Mouse (Mus musculus) gastrocnemius, adult 8-10 months (tissue): Measurements from ENCODE around the gene Fam204a. TPM values are rescaled to one million over a fixed set of nuclear protein-coding genes. Genes with fewer than 3 reads are reported as not detected.

ENCODE experiments used
- DNase-seq, 2 experiments: peaks; one replicate each; pipeline ENCODE4 v3.0.0; 2022; ENCODE audit warnings: low spot score in 2 of 2
- total RNA-seq, 4 experiments: library from RNA; stranded (reverse); gene quantifications; 2 replicates each; pipeline ENCODE4 v1.2.4; 2022

Fam204a gene
- 10 to 100 TPM; 24.7 to 36.4 (median 31.3) TPM for total RNA-seq

DNA sequence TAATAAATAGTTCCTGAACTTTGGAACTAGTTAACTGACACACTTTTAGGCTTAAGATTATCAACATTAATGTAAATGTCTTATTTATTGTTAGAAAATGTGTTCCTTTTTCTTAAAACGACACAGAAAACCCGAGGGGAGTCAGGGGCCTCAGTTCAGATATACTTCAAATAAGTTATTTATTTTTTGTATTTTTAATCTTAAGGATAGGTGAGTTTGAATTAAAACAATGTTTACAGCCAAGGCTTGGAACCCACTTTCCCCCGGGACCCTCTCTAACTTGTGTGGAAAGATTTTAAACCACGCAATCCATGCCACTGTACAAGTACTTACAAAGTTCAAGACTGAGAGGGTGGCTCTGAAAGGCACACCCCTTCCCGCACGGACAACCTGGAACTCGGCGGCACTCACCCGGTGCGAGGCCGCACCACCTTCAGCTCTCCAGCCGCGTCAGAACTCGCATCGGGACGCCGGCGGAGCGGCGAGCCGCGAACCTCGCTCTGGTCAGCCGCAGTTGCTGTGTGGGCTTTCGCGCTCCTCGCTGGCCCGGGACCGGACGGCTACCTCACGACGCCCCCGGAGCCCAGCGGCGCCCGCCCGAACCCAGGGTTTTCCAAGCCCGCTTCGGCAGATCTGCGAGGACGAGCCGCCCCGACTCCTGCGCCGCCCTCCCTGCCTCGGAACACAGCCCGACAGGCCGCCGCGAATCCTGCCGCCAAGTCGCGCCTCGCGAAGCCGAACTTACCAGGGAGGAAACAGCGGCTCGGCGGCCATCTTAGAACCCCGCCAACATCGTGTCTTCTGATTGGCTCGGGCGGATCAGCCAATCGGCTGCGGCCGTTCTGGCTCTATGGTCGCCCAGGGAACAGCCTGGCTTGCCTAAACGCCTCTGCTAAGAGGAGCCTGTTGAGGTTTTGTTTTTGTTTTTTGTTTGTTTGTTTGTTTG lies at the start of gene Fam204a:
TSS of gene Fam204a (minus strand) at position 803 of the 946 bp plus-strand sequence.
- DNase-seq = peak; percentile 84 to 92

DNA sequence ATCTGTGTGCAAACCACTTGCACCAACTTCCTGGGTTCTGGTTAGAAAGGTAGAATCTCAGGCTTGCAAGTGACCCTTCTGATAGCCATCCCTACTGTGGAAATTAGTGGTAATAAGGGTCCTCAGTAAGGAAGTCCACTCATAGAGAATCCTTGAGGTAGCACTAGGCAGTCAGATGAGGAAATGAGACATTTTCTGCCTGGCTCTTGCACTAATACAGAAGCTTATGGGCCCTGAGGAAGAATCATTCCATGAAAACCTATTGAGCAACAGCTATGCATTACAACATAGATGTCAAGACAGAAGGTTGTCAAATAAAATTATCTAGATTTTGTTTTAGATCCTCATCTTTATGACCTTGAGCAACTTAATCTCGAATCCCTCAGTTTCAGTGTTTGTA lies 39.3 kb upstream of the Fam204a start:
- no peak for DNase-seq

DNA sequence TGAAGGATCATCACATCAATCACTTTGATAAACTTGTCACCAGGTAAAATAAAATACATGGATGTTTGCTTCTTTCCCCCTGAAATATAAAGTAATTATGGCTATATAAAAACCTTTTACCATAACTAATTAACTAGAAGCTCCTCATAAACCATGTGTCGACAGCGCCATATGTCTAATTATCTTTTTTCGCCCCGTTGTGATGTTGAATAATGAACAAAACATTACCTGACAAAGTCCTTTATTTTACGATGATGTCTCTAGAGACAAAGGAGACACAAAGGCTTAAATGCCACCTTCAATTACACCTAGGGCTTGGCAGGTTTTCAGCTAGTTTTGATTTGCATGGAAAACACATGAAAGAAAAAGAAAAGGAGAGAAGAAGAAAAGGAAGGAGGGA lies 34.2 kb upstream of the Fam204a start:
- DNase-seq = no peak

DNA sequence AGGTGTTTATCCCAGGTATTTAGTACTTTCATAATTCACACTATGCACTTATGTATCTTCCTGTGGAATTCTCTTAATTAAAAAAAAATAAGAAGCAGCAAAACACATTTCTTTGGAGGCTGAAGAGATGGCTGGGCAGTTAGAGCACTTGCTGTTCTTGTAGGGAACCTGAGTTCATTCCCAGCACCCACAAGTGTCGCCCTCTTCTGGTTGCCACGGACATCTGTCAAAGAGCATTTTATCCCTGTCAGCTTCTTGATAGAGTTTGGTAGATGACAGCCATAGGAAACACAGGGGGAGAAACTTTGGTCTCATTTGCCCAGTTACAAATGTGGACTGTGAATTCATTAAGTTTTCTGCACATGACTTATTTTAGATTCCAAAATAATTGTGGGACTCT lies 25.5 kb upstream of the Fam204a start:
- no peak for DNase-seq

DNA sequence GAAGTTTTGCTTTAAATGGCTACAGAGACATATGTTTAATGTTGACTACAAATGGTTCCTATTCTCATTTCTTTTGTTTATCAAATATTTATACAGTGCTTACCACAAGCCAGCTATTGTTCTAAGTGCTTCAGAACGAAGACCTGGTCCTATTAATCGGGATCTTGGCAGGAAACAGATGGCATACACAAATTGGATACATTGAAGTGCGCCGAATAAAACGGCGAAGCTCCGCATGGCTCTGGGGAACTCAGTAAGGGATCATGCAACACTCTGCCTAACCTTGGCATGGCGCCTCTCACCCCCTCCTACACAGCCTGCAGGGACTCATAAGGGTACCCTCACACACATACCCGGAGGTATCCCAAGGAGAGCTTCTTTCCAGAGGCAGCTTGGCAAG lies 24.7 kb upstream of the Fam204a start:
- DNase-seq = no peak

DNA sequence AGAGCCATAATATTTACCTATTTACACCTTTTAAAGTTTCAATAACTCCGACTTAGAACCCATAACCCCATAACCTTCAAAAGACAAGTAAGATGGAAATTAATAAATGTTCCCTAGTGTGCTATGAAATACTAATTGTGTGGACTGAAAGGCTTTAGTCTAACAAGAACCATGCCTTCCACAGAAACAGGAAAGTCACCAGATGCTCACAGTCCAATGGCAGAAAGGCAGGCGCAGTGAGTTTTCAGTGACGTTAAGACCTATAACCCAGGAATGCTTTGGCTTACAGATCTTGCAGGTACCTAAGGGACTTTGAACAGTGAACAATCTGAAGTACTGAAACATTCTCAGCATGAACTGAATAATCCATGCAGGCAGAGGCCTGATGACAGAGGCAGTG lies 18.7 kb upstream of the Fam204a start:
- DNase-seq = no peak

DNA sequence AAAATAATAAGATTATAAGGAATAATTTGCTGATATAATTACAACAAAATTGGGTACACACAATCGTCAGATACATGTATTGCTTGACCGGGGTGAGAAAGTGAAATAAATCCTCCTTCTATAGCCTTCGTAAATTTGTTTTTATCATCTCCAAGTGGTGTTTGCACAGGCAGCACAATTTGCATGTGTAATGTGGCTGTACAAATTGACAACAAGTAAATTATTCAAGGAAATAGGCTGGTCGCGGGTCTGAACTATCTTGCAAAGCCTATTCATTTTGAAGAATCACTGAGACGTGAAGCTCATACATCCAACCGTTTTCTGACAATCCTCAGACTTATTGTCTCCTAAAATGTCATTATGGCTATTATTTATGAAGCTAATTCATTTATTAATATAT lies 16.1 kb upstream of the Fam204a start:
- no peak for DNase-seq

DNA sequence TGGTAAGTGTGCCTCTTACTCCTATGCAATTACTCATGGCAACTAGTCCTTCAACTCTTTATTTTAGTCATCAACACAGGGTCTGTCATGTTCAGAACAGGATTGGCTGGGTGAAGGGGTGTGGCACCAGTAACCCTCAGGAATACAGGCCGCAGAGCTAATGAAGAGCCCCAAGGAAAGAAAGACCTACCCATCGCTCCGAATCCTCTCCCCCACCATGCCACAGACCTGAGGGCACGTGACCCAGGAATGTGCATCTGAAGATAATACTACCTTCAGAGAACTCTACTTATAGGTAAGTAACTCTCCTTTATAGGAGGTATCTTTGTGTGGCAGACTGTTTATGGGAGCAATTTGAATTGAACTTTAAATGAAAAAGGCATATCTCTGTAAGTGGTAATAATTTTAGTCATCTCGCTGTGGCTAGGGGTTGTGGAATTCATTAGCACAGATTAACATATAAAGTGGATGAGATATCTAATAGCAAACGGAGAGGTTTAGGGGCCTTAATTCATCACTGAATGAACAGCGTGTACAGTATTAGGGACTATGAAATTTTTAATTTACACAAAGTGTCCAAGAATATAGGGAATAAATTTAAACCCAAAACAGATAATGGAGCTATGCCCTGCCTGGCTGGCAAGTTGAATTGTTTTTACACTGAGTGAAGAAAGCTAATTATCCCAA lies 15.6 kb upstream of the Fam204a start:
- DNase-seq = no peak

DNA sequence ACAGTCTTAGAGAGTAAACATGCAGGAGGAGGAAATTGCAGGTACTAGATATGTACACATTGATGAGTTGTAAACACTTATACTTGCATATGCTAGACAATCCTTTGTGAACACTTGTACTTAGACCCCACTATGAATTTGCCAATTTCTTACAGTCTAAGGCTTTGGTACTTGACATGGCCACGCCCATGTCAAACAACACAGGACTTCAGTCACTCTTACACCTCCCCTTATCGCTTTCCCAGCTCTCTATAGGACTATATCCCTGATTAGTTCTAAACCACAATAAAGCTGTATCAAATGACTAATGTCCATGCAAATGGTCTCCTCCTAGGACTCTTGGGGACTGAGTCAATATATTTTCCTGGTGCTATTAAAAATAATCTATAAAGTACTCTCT lies 5.0 kb upstream of the Fam204a start:
- DNase-seq = no peak

DNA sequence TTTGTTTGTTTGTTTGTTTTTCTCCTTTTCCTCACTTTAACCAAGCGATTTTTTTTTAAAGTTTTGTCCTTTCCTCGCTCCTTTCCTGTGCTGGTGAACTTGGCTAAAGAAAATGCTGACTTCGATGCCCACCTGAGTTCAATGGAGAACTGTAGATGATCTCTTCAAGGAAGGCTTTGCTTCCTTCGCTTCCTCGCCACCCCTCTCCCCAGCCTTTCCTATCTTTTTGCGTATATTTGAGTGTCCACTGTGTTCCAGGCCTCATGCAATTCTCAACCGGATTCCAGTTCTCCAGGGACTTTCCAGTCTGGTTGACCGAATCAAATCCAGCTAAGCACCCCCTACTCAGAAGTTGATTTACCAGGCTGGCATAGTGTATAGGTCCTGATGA lies 339 bp upstream of the Fam204a start:
- no peak for DNase-seq

DNA sequence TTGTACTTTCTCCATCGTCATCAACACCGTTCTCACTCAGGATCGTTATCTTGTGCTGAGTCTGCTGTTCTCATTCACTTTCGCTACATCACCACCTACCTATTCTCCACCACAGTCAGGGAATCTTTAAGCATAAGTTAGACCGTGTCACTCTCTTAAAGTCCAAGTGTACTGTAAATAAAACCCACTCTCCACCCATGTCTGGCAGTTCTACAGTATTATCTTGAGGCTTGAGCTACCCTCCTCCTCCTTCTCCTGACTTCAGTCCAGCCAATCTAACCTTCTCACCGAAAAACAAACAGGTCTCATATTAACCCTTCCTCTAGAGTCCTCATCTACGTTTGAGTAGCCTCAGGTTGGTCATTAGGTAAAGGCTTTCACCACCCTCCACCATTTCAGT lies 7.1 kb downstream of the Fam204a start:
- DNase-seq = no peak

DNA sequence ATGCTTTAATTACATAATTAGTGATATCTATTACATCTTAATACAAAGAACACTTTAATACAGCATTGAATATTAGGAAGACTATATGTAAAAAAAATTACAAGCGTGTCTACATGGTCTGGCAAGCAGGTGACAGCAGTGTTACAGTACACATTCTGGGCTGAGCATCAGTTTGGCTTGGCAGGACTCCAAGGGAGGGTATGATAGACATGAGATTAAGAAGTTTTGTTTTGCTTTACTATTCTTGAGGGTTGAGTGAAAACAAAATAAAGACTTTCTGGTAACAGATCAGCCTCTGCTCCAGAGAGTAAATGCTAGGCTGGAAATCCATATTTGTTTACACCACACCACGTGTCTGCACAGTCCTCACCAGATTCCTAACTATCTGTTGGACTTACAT lies 8.5 kb downstream of the Fam204a start:
- no peak for DNase-seq

DNA sequence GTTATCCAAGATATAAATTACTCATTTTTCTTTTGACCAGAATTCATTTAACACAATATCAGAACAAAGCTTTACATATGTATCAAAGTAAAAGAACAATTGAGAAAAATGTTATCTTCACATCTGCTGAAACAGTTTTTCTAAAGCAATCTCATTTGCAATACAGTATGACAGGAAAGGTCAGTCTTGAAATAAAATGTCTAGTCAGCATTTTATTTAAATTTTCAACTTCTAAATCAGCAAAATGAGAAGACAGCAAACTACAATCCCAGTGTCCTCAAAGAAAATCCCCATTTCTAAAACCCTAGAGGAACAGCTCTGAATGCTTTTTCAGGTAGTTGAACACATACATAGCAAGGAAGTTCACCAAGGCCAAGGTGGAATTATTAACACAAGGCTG lies 18.3 kb downstream of the Fam204a start:
- DNase-seq = no peak

DNA sequence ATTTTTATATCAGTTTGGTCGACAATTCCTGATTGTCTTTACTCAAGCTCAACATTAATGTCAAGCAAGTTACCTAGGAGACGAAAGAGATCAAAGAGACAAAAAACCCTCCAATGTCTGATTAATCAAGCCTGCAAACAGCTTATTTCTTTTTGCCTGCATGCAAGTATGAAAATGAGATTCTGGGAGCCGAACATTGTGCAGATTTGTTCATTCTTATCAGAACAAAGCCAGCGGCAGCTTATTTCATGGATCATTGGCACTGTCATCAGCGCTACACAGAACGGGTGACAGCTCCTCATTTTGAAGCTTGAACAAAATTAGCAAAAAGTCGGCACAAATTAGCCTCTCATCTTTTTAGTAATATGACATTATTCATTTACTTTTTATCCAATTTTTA lies 22.3 kb downstream of the Fam204a start:
- DNase-seq = no peak

DNA sequence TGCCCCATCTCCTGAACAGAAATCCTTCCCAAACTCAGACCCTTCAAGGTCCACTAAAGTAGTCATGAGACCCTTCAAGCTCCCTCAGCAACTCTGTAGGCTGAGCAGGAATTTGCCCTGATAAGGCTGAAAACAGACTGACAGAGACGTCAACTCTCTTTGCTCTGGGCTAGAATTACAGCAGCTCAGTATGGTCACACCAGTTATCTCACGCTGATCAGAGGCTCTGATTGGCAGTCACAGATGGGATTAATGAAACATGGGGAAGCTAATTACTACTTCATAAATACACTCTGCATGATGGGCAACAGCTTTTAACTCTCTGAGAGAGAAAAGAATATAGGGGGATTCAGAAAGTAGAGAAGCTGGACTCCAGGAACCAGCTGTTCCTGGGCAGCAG lies 26.2 kb downstream of the Fam204a start:
- DNase-seq = no peak

DNA sequence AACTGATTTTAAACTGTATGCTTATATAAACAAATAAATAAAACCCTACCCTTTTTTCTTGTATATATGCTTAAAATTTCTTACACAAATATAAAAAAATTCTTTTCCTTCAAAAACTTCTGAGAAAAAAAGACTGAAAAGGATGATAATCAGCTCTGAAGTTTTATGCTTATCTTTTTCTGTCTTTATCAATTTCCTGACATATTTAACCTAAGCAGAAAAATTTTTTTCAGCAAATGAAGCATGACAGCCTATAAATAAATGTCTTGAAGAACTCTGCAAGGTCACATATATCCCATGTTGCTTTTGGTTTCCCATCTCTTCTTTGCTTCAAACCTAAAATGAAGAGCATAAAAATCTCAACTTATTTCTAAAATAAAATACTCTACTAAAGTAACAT lies 27.3 kb downstream of the Fam204a start:
- no peak for DNase-seq

DNA sequence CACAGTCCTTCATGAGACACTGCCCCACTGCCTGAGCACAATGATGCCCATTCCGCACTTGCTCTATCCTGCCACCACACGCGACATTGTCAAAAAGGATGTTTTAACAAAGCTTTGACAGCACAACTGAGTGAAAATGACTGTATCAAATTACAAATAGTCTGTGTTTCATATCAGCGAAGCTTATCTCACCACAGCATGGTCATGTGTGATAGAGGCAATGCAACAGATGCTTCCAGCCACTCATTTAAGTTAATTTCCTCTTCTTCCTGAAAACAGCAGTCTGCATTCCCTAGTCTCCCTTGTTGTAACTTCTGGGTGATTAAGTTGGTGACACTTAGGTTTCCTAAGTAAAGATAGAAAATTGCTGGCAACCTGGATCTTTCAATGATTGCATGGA lies 33.7 kb downstream of the Fam204a start:
- DNase-seq = no peak

DNA sequence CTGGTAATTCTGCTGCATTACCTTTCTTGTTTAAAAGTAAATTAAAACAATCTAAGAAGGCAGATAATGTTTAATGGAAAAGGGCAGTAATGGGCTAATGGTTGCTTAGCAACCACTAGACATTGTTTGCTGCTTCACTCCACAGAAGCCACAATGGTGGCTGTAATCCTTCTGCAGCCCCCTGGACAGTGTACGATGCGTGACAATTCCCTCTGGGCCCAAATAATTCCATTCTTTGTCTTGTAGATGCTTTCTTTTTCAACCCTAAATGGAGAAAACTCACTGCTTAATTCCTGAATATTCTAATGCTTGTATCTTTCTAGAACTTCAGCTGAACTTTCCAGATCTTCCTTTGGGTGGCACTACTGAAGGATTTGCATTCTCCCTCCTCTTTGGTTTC lies 37.3 kb downstream of the Fam204a start:
- DNase-seq = no peak

DNA sequence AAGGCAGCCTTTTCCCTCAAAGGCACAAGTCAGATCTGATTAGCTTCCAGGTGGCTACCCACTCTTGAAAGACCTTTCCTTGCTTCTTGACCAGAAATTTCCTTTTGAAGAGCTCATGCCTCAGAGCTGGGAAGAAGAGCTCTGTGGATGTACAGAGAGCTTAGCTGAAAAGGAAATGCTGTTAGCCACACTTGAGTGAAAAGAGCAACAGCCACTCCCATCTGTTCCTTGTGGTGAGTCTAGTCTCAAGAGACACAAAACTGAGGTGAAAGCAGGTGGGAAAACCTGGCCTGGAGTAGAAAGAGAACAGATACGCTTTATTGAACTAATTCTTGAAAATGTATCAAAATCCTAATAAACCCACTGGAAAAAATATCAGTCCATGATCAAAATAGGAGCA lies 43.6 kb downstream of the Fam204a start:
- no peak for DNase-seq

DNA sequence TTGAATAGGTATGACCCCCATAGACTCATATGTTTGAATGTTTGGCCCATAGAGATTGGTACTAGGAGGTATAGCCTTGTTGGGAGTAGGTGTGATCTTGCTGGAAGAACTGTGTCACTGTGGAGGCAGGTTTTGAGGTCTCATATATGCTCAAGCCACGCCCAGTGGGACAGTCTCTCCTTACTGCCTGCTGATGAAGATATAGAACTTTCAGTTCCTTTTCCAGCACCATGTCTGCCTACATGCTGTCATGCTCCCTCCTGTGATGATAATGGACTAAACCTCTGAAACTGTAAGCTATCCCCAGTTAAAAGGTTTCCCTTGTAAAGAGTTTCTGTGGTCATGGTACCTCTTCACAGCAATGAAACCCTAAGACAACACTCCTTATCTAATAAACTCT lies 44.3 kb downstream of the Fam204a start:
- DNase-seq = no peak

DNA sequence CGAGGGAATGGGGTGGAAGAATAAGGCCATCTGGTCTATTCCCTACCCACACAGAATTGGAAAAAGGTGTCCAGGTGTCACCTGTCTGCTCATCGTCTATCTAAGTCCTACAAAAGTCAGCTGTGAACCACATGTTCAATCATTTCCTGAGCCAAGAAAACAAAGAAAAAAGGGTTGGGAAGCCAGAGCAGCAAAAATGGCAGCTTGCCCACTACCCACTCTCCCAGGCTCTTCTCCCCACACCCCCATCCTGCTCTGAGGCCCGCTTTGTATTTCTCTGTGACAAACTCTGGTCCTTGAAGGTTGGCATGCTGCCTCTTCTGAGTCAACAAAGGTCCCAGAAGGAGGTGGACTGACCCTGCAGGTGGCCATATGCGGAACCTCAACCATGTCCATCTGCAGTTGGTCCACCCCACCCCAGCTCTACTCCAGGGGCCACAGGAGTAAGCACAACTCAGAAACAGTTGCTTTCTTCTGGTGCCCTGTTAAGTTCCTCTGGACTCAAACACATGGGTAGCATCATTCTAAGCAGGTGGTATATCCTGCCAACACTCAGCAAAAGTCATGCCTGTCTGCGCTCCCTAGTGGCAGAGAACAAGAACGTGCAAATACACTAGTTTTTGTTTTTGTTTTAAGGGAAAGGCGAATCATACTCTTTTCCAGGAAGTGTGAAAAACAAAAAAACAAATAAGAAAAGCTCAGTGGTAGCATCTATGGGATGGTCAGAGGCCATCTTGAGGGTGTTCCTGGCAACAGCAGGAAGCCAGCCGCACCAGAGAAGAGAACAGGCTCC lies 47.5 kb downstream of the Fam204a start:
- no peak for DNase-seq

DNA sequence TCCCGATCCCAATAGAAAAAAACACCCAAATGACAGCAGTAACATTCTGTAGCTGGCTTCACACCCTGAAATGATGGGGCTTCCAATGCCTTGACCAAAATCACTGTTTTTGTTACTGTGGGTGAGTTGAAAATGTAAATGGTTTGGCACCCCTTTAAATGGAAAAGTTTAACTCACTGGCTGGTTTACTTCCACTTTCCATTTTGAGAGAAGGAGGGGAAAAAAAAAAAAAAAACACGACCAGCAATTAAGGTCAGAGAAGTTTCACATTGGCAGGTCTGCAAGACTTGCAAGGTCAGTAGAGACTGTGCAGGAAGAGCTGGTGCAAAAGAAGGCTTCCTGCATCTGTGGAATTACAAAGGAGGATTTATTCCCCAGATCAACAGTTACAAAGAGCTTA lies 61.1 kb downstream of the Fam204a start:
- no peak for DNase-seq
